Mouse (Mus musculus) midbrain, embryonic 11.5 days (tissue): Measurements from ENCODE around the gene Fam107b. TPM values are rescaled to one million over a fixed set of nuclear protein-coding genes. Genes with fewer than 3 reads are reported as not detected.
A peak's percentile ranks its signal among the peaks of the same experiment; 100 is the strongest.

Experiments
- ATAC-seq: fragments of 200-750 bp; cut with Nextera tagmentation; 2 replicates; pipeline ENCODE4 v1.8.0; 2017; ENCODE audit warnings: moderate TSS enrichment, moderate library complexity; ENCODE audit not compliant: low FRiP score
- DNase-seq: peaks from one replicate; pipeline ENCODE4 v3.0.0; 2015; ENCODE audit warnings: low spot score; ENCODE audit errors: missing footprints
- H3K27ac ChIP-seq: fragments of 300-500 bp; sonication (generic); 2 replicates; pipeline ENCODE4 v1.5.1; 2014; ENCODE audit warnings: low read depth, low read length
- H3K27me3 ChIP-seq: fragments of 300-500 bp; sonication (generic); 2 replicates; pipeline ENCODE4 v1.6.1; 2014; ENCODE audit warnings: mild to moderate bottlenecking, low read length, moderate library complexity, mixed read lengths; ENCODE audit not compliant: control insufficient read depth, insufficient read depth
- H3K36me3 ChIP-seq: fragments of 300-500 bp; sonication (generic); 2 replicates; pipeline ENCODE4 v1.6.1; 2014; ENCODE audit warnings: mild to moderate bottlenecking, low read length, moderate library complexity, mixed read lengths; ENCODE audit not compliant: control insufficient read depth, insufficient read depth
- H3K4me1 ChIP-seq: fragments of 300-500 bp; sonication (generic); 2 replicates; pipeline ENCODE4 v1.6.1; 2014; ENCODE audit warnings: low read length; ENCODE audit not compliant: control insufficient read depth, insufficient read depth
- H3K4me2 ChIP-seq: fragments of 300-500 bp; sonication (generic); 2 replicates; pipeline ENCODE4 v1.6.1; 2014; ENCODE audit warnings: mild to moderate bottlenecking, moderate library complexity
- H3K4me3 ChIP-seq: fragments of 300-500 bp; sonication (generic); 2 replicates; pipeline ENCODE4 v1.5.1; 2014; ENCODE audit warnings: low read depth, low read length
- H3K9ac ChIP-seq: fragments of 300-500 bp; sonication (generic); 2 replicates; pipeline ENCODE4 v1.6.1; 2014; ENCODE audit warnings: low read length
- H3K9me3 ChIP-seq: fragments of 300-500 bp; sonication (generic); 2 replicates; pipeline ENCODE4 v1.6.1; 2016; ENCODE audit warnings: low read length; ENCODE audit not compliant: control insufficient read depth
- WGBS: fragments of 180-500 bp; shearing (Covaris S2); extraction: QIAGEN DNeasy Blood & Tissue Kit; methylation state at CpG from one replicate; pipeline ENCODE4 v1.1.7; 2014; 5-methylcytosine and 5-hydroxymethylcytosine counted together
- polyA plus RNA-seq: library from polyadenylated mRNA; unstranded; fragments of >200 nt; fragmentation: Nextera tagmentation; extraction: Ambion mirVana; gene quantifications from 2 replicates; pipeline ENCODE4 v1.2.1, GENCODE M21; 2014

Gene Fam107b
- polyA plus RNA-seq, 1 experiment from 2014 or later: 60.4 TPM

DNA sequence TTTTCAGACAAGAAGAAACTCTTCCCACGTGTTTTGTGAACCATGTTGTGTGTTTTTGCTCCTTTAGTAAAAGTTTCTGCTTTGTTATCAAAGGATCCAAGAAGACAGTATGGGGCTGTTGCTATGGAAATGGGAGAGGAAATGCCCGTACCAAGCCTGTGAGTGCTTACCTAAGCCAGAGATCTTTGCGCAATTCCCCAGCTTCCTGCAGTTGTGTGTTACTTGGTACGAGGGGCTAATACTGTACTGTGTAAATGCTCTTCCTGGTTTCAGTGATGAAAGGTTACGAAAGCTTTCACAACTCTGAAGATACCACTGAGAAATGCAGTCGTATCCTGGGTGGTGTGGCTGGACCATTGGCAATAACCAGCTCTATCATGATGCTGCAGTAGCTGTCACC is 93.8 kb downstream of the Fam107b start:
- ATAC-seq (no peak), DNase-seq (no peak)
- H3K4me1 ChIP-seq: no peaks in the 10 kb centered on the region
- WGBS: 65% methylated on average over 6 of the region's 6 CpGs
- H3K9ac ChIP-seq: no peak overlapping the region
- no peaks in the 10 kb centered on the region for H3K27me3 ChIP-seq
- H3K9me3 ChIP-seq: no peaks in the 10 kb centered on the region
- H3K4me2 ChIP-seq: no peak overlapping the region
- H3K27ac ChIP-seq: no peak overlapping the region
- no peaks in the 10 kb centered on the region for H3K36me3 ChIP-seq
- H3K4me3 ChIP-seq: no peak overlapping the region

DNA sequence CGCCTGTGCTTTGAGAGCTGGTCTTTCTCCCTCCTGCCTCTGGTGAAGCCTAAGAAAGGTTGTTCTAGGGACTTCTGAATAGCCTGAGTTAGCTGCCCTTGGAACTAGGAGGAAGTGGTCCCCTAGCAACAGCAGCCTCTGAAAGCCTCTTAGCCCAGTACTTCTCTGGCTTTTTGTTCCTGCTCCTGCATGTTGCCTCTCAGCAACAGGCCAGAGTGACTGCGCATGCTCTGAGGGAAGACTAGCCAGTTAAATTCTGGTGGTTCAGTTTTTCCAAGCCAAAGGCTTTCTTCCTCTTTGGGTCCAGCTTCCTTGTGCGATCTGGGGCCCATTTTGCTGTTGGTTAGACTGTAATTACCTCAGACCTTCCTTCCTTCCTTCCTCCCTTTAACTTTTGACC is 98.4 kb downstream of the Fam107b start:
- no peak overlapping the region for H3K9ac ChIP-seq
- H3K36me3 ChIP-seq: no peaks in the 10 kb centered on the region
- H3K27ac ChIP-seq: no peak overlapping the region
- DNase-seq: no peak
- no peak for ATAC-seq
- H3K4me2 ChIP-seq: no peak overlapping the region
- no peak overlapping the region for H3K4me3 ChIP-seq
- H3K9me3 ChIP-seq: no peaks in the 10 kb centered on the region
- 64% methylated on average over 3 of the region's 3 CpGs for WGBS
- H3K4me1 ChIP-seq: no peaks in the 10 kb centered on the region
- no peaks in the 10 kb centered on the region for H3K27me3 ChIP-seq

DNA sequence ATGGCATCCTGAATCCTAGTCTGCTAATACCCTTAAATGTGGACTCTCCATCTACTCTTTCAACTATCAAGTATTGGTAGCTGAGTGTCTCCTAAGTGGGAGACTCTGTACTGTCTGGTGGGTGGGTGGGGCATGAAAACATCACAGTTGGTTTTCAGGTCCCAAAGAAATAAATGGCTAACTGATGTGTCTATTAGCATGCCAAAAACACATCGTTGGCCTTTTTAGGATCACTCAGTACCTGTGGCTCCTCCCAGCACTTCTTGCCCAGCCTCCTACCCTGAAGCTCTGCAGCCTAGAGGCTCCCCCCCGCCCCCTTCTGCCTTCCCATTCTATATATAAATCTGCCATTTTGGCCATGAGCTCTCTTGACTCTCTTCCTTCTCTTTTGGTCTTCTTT is 99.4 kb downstream of the Fam107b start:
- WGBS: 58% methylated on average over 2 of the region's 2 CpGs

DNA sequence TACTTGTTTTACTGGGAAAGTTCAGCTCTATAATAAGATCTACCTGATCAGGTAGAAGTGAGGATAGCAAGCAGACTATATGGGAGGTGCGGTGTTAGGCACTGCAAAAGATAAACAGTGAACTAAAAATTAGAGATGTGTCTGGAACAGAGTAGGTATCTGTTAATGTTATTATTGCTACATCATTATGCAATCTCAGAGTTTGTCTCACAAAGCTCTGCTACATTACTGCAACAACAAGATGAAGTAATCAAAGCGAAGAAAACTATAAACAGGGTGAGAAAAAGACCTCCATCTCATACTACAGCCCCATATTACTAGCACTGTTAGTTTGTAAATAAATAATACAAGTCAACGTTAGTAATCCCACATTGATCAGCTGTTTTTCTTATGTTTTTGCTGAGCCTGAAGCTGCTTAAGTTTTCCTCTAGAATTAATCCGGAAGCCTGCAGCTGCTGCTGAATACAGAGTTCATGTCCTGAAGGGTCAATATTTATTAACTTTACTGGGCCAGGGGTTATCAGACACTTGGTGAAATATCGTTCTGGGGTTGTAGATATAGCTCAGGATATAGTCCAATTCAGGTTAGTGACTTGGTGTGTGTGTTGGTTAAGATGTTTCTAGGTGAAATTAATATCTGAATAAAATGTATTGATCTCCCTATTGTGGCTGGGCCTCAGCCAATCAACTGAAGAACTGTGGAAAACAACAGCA is 102.5 kb downstream of the Fam107b start:
- Histone ChIP-seq H3K27ac (no peak overlapping the region), H3K36me3 (no peaks in the 10 kb centered on the region), H3K4me1 (no peaks in the 10 kb centered on the region), H3K9ac (no peak overlapping the region), H3K4me2 (no peak overlapping the region), H3K9me3 (no peaks in the 10 kb centered on the region), H3K27me3 (no peaks in the 10 kb centered on the region), H3K4me3 (no peak overlapping the region)
- 80% methylated on average over 5 of the region's 5 CpGs for WGBS
- DNase-seq (no peak), ATAC-seq (no peak)

More for the DNA sequence above, 99.4 kb downstream of the Fam107b start:
- no peak overlapping the region for H3K27ac ChIP-seq
- H3K4me1 ChIP-seq: no peaks in the 10 kb centered on the region
- no peak for DNase-seq
- no peak overlapping the region for H3K9ac ChIP-seq
- no peak overlapping the region for H3K4me3 ChIP-seq
- no peaks in the 10 kb centered on the region for H3K27me3 ChIP-seq
- H3K4me2 ChIP-seq: no peak overlapping the region
- no peaks in the 10 kb centered on the region for H3K36me3 ChIP-seq
- H3K9me3 ChIP-seq: no peaks in the 10 kb centered on the region
- no peak for ATAC-seq

DNA sequence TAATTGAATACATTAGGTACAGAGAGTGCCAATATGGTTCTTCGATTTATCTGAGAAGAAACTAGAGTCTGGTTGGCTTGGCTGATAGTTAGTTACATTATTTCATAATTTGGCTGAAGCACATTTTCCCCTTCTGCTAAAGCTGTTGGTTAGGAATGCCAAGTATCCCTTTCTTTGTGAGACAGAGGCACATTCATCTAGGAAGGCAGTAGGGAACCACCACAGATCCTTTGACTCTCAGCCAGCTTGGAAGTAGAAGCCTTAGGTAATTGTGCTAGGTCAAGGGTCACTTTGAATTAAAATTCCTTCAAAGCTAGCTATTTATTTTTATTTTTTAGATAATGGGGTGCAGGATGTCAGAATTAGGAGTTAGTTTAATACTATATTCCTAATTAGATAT is 105.2 kb downstream of the Fam107b start:
- Histone ChIP-seq H3K4me1 (no peaks in the 10 kb centered on the region), H3K4me2 (no peak overlapping the region), H3K36me3 (no peaks in the 10 kb centered on the region), H3K9me3 (no peaks in the 10 kb centered on the region), H3K27me3 (no peaks in the 10 kb centered on the region), H3K27ac (no peak overlapping the region), H3K4me3 (no peak overlapping the region), H3K9ac (no peak overlapping the region)
- 90% methylated on average over 1 of the region's 1 CpGs for WGBS
- no peak for ATAC-seq
- no peak for DNase-seq

DNA sequence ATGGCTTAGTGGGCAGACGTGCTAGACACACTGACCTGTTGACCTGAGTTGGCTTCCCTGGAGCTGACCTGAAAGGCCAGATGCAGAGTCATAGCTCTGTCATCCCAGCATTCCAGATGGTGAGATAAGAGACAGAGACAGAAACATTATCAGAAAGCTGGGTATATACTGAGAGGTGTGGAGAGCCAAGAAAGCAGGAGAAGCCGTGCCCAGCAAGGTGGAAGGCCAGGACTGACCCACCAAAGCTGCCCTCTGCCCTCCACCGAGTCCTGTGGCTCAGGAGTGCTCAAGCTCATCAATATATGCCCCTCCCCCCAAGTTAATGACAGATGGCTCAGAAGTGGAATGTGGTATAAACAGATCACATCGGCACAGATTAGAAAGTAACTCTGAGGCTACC is 112.4 kb downstream of the Fam107b start:
- Histone ChIP-seq H3K27ac (no peak overlapping the region), H3K9ac (no peak overlapping the region), H3K27me3 (no peaks in the 10 kb centered on the region), H3K9me3 (no peaks in the 10 kb centered on the region), H3K4me2 (no peak overlapping the region), H3K4me3 (no peak overlapping the region), H3K4me1 (peaks cover 9% of the 10 kb centered on the region), H3K36me3 (no peaks in the 10 kb centered on the region)
- WGBS: 68% methylated on average over 4 of the region's 4 CpGs
- DNase-seq (no peak), ATAC-seq (no peak)

DNA sequence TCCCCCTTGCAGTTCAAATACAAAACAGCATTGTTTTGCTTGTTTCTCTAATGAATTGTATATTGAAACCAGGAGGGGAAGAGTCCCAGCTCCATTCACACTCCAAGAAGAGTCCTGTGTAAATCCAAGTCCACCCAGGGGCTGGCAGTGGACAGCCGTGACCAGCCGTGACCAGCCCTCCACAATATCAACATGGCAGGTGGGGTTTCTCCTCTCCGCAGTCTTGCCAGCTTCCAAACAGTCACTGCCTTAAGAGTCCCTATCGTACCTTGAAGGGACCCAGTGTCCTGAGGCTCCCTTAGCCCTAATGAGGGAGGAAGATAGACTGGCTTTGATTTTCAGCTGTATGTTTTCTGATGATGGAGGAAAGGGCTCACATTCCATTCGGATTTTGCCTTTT is 113.1 kb downstream of the Fam107b start:
- no peak for DNase-seq
- Histone ChIP-seq H3K27ac (0 out of 2 replicates have a peak overlapping the region, but pooled peaks have one; percentile 25), H3K36me3 (no peaks in the 10 kb centered on the region), H3K9ac (no peak overlapping the region), H3K27me3 (no peaks in the 10 kb centered on the region), H3K4me2 (no peak overlapping the region), H3K9me3 (no peaks in the 10 kb centered on the region), H3K4me3 (no peak overlapping the region), H3K4me1 (peaks cover 9% of the 10 kb centered on the region)
- 74% methylated on average over 5 of the region's 5 CpGs for WGBS
- ATAC-seq: no peak

DNA sequence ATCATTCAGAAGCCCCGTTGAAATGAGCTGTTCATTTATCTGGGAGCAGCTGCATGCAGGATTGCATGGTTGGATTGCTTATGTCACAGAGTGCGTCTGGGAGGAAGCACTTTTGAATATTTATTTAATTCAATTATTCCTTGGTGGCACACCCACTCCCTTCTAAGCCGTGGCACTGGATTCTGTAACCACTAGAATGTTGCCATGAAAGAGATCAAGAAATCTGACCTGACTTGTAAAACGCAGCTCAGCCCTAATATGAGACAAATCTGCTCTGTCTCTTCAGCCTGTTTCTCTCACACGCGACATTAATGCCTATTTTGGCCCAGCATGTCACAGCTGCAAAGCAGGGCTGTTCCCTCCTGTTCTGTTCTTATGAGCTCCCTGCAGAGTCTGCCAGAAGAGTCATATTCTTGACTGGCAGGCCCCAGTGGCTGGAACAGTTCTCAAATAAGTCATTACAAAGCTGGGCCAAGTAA is 113.5 kb downstream of the Fam107b start:
- Histone ChIP-seq H3K9ac (no peak overlapping the region), H3K27ac (no peak overlapping the region), H3K4me2 (no peak overlapping the region), H3K4me3 (no peak overlapping the region), H3K9me3 (no peaks in the 10 kb centered on the region), H3K36me3 (no peaks in the 10 kb centered on the region), H3K4me1 (peaks cover 9% of the 10 kb centered on the region), H3K27me3 (no peaks in the 10 kb centered on the region)
- ATAC-seq (no peak; the same call in 1 of the 2 replicates), DNase-seq (no peak)
- WGBS: 44% methylated on average over 6 of the region's 6 CpGs

DNA sequence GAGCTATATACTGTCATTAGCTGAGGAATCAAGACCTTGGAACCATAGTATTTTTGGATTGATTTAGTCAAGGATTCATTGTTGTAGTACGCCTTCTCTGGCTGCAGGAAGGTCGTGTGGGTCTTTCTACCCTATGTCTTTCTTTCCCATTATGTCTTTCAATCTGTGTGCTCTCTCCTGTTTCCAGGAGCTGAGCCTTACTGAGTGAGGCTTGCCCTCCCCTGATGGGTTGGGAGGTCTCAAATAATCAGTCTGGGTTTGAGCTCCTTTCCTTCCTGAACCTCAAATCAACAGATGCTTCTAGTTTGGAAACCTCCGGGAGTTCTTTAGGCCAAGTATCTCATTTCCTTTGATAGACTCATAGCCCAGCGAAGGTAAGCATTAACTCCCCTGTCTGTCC is 119.9 kb downstream of the Fam107b start:
- Histone ChIP-seq H3K4me3 (no peak overlapping the region), H3K27ac (no peak overlapping the region), H3K4me1 (no peaks in the 10 kb centered on the region), H3K27me3 (no peaks in the 10 kb centered on the region), H3K9me3 (no peaks in the 10 kb centered on the region), H3K36me3 (no peaks in the 10 kb centered on the region), H3K9ac (no peak overlapping the region), H3K4me2 (no peak overlapping the region)
- ATAC-seq (no peak), DNase-seq (no peak)
- 74% methylated on average over 4 of the region's 4 CpGs for WGBS
